Mouse (Mus musculus) left cerebral cortex, postnatal 10 days (tissue): ENCODE results near the gene Pif1. TPM values are rescaled to one million over a fixed set of nuclear protein-coding genes. Genes with fewer than 3 reads are reported as not detected.

ENCODE experiments used
- DNase-seq, 2 experiments: peaks; one replicate each; pipeline ENCODE4 v3.0.0; 2021 to 2022; ENCODE audit warnings: low spot score in 2 of 2, mixed read lengths in 1 of 2; ENCODE audit errors: extremely low spot score in 1 of 2
- intact Hi-C: fragments of 180-260 bp; cut with DNase I; formaldehyde crosslinking; loops from one replicate; pipeline ENCODE4 v1.15.1; 2025
- total RNA-seq, 2 experiments: library from RNA; stranded (reverse); gene quantifications; 2 replicates each; pipeline ENCODE4 v1.2.3; 2021

Gene Pif1
- total RNA-seq, 2 experiments from 2014 or later = 0.79 to 1.1 TPM

DNA sequence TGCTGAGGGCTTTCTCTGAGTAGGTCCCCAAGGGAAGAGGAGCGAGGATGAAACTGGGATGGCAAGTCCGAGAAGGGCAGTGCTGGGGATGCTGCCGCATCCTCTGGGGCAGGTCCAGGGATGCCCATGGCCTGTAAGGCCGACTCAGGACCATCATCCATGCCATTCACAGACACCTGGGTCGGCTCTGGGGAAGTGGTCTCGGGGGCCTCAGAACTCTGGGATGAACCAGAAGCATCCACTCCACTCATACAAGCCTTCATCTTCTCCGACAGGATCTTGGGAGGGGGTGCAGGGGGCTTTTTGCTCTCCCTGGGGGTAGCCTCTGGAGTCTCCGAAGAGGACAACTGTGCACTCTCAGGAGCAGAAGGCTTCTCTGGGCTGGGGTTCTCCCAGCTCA, 30.6 kb upstream of the Pif1 start:
- no peak for DNase-seq
- intact Hi-C loops = no loop called here

DNA sequence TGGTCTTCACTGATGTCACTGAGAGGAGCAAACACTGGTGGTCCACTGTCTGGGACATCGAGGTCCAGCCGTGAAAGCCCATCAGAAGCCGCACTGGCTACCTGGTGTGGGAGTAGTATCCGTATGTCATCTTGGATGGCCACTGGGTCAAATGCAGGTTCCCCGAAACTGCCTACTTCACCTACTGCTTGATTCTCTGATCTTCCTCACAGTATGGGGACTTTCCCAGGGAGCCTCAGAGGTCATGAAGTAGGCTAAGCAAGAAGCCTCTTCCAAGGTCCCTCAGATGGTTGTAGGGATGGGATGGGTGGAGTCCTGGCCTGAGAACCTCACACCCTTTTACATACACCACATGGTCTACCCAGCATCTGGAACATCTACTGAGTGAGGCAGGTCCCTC, 30.0 kb upstream of the Pif1 start:
- DNase-seq = no peak
- intact Hi-C loops = no loop called here

DNA sequence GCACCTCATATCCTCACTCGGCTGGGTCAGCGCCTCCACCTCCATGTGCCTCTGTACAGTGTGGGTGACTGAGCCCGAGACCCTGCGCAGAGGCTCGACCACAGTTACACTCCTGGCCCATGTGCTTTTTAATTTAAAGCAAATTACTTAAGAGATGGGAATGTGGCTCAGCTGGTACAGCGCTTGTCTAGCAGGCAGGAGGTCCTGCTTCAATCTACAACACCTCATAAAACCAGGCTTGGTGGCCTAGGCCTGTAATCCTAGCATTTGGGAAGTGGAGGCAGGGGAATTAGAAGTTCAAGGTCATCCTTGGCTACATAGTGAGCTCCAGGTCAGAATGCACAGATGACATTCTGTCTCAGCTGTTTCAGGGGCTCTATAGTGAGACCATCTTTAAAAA, 28.2 kb upstream of the Pif1 start:
- no peak for DNase-seq
- intact Hi-C loops = no loop called here

DNA sequence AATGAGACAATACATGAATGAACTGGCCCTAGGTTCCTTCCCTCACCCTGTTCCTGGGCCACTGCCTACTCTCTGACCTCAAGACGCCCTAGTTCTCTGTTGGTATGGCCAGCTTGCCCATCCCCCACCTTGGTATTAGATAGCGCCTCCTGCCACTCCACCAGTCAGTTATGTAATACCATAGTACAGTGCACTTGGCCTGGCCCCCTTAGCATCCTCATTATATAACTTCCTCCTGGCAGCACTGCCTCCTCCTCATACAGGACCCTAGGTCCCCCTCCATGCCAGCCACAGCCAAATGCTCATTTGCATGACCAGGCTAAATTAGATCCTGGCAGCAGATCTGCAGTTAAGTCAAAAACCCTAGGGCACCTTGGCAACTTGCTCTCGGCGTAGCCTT, 25.9 kb upstream of the Pif1 start:
- DNase-seq = peak in 1 of 2 experiments; percentile 53
- intact Hi-C loops = no loop called here

DNA sequence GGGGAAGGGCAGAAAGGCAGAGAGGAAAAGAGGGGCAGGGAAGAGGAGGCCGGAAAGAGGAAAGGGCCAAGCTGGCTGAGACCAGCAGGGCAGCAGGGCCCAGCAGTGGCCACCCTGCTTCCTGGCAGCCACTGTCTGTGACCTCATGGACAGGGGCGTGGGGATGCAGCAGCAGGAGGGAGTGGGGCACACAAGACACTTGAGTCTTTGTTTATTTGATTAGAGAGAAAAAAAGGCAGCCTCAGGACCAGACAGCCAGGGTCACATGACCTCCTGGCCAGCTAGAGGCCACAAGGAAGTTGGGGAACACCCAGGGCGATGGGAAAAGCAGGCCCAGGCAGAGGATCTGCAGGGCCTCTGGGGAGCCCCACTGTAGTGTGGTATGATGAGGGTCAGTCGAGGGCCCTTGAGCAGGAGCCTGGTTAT, 24.9 kb upstream of the Pif1 start:
- DNase-seq = peak; percentile 60 to 85
- intact Hi-C loops = no loop called here

DNA sequence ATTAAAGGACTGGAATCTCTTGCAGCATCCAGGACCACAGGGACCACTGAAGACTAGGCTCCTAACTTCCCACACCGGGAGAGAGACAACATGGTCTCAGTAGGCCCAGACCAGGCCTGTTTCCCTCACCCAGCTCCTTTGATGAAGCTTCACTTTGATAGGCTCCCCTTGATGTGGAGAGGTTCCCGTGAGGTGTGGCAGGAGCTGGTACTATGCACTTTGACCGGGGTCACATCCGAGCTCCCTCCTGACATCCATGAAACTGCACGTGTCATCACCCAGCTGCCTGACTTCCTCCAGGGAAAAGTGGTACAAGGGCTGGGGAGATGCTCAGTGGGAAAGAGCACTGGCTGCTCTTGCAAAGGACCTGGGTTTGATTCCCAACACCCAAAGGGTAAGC, 23.9 kb upstream of the Pif1 start:
- intact Hi-C loops = no loop called here
- no peak for DNase-seq

DNA sequence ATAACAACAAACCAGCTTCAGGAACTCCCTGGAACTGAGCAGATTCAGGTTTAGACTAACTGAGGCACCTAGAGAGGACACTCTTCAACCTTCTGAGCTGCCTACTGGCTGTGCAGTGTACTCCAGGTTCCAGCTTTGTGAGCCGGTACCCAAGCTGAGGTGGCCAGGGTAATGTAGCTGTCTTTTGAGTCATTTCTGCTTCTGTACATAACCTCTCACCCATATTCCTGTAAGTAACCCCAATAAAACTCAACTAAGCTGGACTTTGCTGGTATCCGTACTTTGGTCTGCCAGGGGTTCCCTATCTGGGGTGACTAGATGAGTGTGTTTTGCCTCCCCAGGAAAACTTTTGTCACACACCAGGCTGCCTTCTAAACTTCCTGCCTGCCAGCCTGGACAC, 22.3 kb upstream of the Pif1 start:
- intact Hi-C loops = no loop called here
- no peak for DNase-seq

DNA sequence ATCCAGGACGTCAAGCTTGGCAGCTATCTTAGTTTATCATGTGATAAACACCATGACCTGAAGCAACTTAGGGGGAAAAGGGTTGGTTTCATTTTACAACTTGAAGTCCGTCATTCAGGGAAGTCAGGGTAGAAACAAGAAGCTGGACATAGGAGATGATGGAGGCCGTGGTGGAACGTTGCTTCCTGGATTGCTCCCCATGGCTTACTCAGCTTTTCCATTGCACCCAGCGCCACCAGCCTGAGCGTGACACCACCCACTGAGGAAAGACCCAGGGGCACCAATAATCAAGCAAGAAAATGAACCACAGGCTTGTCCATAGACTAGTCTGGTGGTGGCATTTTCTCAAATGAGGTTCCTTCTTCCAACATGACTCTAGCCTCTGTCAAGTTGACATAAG, 18.2 kb upstream of the Pif1 start:
- no peak for DNase-seq
- intact Hi-C loops = no loop called here

DNA sequence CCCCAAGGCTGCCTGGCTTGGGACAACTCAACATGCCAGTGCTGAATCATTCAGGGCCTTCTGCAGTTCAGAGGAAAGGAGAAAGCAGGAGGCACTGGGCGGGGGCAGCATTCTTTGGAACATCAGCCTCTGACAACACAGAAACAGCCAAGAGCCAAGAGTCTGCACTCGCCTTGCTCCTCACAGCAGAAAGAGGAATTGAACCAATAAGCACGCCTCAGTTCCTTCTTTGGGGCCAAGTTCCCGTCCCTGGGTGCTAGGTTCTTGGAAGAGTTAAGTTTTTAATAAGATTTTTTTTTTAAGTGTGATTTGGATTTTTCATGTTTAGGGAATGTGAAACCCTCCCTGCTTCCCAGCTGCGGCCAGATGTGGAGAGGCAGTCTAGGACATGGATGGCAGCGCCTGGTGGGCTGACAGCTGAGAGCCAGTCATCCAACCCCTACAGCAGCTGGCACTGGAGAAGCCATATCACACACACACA, 17.4 kb upstream of the Pif1 start:
- intact Hi-C loops = no loop called here
- peak in 1 of 2 experiments; percentile 43 for DNase-seq

DNA sequence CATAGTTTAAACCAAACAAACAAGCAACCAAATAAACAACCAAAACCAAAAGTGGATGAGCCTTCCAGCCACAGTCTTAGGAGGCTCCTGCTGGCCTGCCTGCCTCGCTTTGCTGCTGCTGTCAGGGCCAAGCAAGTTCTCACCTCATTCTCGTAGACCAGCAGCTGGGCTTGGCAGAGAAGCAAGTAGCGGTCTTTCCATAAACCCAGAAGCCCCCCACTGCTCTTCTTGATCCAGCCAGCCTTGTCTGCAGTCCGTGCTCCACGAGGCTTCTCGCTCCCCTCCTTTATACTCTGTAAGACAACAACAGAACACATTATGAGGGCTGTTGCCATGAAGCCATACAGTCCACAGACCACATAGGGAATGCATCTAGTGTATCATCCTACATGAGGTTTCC, 14.1 kb upstream of the Pif1 start:
- DNase-seq = no peak
- intact Hi-C loops = no loop called here

DNA sequence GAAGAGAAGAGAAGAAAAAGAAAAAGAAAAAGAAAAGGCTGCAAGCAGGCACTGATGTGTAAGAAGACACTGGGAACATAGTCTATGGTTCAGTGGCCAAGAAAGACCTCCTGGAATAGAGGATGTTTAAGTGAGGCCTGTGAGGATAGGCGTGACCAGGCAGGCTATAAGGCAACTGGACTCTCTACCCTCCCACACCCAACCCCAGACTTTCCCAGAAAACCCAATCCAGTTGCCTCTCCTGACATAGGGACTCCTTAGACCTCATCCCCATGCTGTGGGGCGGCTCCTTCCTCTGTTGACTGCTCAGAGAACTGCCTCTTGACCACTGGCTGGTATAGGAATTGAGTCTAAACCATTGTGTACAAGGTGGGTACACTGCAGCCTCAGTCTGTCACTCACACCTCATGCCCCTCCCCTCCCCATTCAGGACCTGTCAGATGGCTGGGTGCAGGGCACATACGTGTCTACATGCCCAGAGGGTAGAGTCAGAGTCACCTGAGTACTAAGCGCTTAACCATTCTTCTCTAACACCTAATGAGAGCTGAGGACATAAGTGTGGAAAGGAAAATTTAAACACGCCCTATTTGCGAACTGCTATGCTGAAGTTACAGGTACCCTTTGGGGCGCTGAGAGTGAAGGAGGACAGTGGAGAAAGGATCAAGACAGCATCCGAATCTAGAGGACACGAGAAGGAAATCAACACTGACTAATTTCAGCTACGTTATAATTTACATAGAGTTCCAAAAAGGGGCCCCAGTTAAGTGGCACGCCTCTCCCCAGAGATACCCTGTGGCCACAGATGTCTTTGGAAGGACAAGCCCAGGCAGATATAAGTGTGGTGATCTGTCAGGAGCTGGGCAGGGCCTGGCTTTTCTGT, 12.2 kb upstream of the Pif1 start:
- no peak for DNase-seq
- intact Hi-C loops = no loop called here

DNA sequence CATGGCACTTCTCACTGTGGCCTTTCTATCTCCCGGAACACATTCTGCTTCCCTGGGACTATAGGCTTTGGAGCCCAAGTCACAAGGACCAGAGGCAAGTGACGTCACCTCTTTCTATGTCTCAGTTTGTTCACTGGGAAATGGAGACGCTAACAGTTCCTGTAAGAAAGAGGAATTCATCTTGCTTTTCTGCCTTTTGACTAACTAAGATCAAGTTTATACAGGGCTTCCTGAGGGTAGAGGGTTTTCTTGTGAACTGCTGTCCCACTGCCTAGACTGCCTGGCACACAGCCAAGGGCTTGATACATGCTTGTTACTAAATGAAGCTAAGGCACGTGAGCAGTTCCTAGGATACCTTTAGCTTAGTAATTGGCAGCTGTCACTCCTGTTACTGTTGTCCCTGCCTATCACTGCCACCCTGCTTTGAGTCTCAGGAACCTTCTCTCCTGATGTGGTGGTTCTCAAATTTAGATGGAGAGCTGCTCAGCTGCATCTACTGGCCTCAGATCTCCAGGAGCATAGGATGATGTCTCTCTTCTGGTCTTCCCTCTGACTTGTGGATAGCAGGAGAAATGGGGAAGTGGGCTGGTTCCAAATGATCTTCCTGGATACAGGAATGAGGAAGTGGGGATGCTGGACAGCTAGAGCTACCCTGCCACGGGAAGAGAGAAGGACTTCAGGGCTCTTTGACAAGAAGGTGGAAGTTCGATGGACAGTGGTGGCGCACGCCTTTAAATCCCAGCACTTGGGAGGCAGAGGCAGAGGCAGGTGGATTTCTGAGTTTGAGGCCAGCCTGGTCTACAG, 11.4 kb upstream of the Pif1 start:
- DNase-seq = peak in 1 of 2 experiments; percentile 64
- intact Hi-C loops = no loop called here

DNA sequence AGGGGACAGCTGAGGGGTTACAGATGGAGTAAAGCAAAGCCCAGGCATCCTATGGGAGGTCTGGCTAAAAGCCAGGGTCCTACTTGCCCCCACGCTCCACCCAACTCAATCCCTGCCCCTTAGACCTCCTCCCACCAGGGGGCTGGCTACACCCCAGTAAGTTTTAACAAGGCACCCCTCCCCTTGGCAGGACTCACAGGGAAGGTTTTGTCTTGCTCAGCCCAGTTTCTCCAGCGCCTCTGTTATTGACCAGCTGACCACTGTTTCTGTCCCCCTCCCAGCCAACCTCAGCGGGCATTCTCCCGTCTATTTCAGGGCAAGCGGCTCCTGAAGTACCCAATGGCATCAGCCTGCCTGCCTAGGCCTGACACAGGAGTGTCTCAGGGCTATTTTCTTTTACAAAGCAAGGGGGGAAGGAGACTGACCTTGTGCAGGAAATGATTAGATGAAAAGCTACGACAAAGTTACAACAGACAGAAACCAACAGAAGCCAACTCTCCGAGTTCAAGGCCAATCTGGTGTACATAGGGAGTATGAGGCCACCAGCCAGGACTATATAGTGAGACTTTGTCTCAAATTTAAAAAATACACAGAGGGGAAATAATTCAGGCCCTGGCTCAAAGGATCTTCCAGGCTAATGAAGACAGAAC, 10.0 kb upstream of the Pif1 start:
- intact Hi-C loops = no loop called here
- DNase-seq = peak in 1 of 2 experiments; percentile 62

DNA sequence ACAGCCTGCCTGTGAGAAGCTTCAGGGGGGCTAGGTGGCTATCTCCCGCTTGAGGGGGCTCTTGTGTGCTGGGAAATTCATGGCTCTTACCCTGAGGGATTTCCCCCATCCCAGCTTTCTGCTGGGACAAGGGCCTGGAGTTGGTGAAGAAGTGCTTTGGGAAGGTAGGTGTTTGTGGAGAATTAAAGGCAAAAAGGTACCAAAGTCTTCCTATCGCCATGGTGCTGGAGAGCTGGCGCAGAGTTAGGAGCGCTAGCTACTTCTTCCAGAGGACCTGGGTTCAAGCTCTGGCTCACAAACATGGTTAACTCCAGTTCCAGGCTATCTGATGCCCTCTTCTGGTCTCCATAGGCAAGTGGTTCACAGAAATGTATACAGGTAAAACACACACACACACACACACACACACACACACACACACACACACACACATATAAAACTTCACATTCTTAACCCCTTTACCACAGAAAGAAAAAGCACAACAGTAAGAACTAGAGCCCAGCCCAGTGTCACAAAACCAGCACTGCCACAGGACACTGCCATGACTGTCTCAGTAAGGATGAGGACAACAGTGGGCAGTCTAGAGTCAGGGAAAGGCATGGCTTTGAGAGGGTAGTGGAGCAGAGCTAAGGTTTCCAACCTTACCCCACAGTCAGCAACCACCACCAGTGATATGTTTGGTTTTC, 9.3 kb upstream of the Pif1 start:
- no peak for DNase-seq
- intact Hi-C loops = no loop called here

DNA sequence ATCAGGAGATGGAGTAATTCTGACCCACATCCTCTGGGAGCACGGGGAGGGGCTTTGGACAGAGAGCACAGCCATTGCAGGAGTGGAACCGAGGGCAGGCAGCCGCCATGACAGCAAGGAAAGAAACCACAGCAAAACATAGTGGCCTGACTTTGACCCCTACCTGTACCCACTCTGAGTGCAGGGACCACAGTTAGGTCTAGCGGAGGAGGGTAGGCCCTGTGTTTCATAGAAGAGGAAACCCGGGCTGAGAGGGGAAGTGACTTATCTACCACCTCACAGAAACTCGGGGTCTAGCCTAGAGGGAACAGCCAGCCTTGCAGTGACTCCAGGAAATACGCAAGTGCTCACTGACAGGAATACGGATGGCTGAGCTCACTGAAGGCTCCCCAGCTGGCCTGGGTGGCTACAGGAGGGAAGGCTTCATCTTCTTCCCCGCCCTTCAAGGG, 8.1 kb upstream of the Pif1 start:
- intact Hi-C loops = no loop called here

DNA sequence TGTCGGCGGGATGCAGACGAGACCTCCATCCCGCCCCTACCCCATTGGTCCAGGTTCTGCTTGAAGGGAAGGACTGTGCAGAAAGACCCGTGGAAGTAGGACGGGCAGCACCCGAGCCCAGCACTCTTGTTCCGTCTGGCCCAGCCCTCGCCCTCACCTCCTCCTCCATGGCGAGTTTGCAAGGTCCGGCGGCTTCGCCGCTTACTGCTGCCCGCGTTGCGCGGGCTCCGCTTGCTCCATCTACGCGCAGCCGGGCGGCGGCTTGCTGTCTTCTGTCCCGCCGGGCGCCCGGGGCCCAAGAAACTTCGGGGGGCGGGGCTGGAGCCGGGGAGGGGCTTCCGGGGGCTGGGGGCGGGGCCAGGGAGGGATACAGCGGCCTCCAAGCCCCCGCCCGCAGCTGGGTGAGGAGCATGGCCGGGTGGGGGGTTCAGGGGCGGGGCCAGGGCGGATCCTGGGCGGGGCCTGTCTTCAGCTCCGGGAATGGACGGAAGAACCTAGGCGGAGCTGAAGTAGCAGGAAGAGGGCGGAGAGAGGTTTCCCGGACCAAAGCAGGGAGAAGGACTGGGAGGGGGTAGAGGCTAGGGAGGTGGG, 7.1 kb upstream of the Pif1 start, which contains the start of gene Plekho2:
TSS of gene Plekho2 (minus strand) at position 260 of the 591 bp plus-strand sequence.
- peak; percentile 82 to 94 for DNase-seq
- intact Hi-C loops = loop anchor here (2.0 kb wide), 1 partner anchor 55 kb away; no protein-coding TSS in a partner anchor

More for the DNA sequence above, 8.1 kb upstream of the Pif1 start:
- DNase-seq = no peak

DNA sequence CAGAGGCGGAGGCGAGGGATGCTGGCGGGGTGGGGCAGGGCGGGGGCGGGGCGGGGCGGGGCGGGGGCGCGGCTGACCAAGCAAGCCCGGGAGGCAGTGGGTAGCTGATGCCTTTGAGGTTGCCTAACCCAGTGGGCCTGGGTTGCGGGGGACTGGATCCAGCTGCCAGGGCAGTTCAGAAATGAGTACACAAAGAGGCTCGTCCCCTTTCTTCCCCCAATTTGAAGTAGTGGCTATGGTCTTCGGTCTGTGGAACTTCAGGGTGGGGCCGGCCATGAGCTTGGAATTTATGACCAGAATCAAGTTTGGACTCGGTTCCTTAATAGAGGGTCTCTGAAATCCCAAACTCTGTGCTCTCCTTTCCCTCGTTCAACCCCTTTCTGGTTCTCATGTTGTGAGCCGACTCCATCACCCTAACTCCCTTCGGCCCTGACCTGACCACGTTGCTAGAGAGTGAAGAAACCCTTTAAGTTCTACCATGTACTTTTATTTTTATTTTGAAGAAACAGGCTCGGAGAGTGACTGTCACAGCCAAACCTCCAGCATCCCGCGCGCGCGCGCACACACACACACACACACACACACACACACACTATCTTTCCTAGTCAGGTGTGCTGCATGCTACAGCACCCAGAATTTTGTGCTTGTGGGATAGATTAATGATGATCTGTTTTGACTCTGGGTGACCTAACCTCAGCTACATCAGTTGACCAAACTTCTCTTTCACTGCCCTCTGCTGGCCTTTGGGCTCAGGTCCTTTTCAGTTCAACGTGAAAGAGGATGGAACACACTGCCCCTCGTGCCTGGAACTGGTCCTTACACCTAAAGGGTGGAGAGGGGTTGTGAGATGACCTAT, 6.3 kb upstream of the Pif1 start:
- DNase-seq = peak; percentile 66 to 89
- intact Hi-C loops = loop anchor here (2.0 kb wide), 1 partner anchor 56 kb away; no protein-coding TSS in a partner anchor
